Mouse (Mus musculus) fat pad, adult 2 months (tissue): Measurements from ENCODE around the gene Psmg4.
A peak's percentile ranks its signal among the peaks of the same experiment; 100 is the strongest.

ENCODE experiments used
- DNase-seq: peaks from one replicate; pipeline ENCODE4 v3.0.0-alpha.2; 2011; ENCODE audit warnings: low read depth, low spot score; ENCODE audit errors: extremely low read depth

The Psmg4 gene

GRCm38 (mm10) chr13:34192414-34193191, 29.8 kb downstream of the Psmg4 start:
- DNase-seq, result no peak

- DNase-seq, result no peak
Observed at GRCm38 (mm10) chr13:34193384-34193783, 30.6 kb downstream of the Psmg4 start.

- no peak for DNase-seq
Observed at GRCm38 (mm10) chr13:34195676-34196075, 32.9 kb downstream of the Psmg4 start.

DNA sequence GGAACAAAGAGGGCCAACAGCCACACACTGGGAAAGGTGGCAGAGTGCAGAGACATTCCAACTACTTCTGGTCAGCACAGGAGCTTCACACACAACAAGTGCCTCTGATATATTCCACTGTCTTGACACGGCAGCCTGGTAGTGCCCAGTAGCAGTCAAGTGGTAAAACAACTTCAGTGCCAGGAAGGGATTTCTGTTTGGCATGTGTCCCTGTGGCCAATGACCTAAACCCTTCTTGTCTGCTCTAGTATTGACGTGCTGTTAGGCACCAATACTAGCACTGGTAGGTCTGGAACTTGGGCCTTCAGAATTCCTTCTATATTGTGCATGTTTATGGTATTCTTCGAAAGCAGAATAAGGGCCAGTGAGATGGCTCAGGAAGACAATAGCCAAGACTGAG, 42.5 kb downstream of the Psmg4 start:
- no peak for DNase-seq

GRCm38 (mm10) chr13:34207714-34208470, 45.1 kb downstream of the Psmg4 start:
- no peak for DNase-seq

DNA sequence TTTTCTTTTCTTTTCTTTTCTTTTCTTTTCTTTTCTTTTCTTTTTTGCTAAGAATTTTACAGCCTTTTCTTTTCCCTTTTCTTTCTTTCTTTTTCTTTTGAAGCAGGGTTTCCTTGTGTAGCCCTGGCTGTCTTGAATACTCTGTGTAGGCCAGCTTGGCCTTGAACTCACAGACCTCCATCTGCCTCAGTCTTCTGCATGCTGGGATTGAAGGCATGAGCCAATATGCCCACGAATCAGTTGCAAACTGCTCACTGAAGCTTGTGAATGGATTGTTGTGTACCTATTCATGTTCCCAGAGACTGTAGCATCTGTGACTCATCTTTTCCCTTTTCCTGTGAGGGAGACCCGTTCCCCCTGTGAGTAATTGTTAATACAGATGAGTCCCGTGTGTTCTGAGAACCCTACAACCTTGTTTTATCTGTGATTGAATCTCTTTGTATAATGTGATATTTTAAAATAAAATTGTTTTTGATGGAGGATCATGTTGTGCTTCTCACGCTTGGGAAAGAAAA, 48.6 kb downstream of the Psmg4 start:
- DNase-seq, result no peak

DNA sequence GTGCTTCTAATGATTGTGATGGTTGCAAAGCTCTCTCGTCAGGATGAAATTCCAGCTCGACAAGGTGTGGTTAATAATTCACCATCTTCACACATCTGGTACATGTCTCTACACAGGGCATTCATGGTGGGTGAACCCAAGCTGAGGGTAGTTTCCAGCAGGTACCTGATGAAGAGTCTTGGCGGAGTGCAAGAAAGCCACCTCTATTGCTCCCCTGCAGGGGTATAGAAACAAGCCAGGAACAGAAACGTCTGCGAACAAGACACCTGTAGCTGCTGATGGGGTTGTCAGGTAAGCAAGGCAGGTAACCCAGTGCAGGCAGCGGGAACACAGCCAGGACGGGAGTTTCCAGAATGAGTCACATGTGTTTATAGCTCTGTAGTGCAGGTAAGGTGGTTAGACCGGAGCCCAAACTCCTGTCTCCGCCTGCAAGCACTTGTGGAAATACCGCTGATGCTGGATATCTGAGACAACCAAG, 50.0 kb downstream of the Psmg4 start:
- peak; percentile 68 for DNase-seq

DNA sequence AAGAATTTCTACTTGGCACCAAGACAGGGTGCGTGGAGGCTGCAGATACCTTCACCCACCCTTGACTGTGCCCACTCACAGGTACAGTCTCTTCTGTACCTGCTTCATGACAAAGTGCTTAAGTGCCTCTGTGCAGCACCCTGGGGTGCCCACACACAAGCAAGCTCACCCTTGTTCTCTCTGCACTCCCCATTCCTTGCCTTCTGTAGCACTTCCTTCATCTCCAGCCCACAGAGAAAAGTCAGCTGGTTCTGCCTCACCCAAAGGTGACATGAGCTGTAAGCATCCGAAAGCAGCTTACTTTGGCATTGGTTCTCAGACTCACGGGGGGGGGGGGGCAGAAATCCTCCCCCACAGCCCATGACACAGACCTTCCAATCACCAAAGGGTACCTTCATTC, 52.1 kb downstream of the Psmg4 start:
- no peak for DNase-seq

DNA sequence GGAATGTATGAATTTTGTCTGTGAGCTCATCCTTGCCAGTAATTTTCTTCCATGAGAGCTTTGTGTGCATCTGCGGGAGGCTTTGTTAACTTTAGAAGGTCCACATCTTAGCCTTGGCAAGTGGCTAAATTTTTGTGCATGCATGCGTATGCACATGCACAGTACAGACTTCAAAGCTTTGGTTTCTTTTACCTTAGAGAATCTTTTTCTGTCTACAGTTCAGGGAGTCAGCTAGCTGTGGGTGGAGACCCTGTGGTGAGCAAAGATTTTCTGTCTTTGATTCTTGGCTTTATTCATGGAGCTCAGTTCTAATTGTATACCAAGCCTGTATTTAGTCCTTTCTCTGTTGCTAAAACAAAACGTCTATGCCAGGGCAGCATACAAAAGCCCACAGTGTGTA, 56.0 kb downstream of the Psmg4 start:
- DNase-seq, result no peak

- no peak for DNase-seq
Observed at GRCm38 (mm10) chr13:34219728-34220127, 57.0 kb downstream of the Psmg4 start.

GRCm38 (mm10) chr13:34222985-34223384, 60.2 kb downstream of the Psmg4 start:
- DNase-seq, result no peak

DNA sequence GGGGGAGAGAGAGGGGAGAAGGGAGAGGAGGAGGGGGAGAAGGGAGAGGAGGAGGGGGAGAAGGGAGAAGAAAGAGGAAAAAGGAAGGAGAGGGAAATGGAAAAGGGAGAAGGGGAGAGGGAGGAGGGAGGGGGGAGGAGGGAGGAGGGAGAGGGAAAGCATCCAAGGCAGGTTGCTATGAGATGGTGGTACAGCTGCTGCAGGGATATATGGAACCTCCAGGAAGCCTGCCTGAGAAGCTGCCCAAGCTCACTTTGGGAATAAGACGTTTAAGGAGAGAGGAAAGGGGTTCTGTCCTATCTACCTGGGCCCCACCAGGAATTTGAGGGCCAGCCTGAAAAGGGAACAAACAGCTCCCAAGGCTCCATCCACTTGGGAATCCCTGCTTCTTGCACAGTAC, 64.2 kb downstream of the Psmg4 start:
- DNase-seq, result no peak
